Mouse (Mus musculus) intestine, embryonic 16.5 days (tissue): Measurements from ENCODE around the gene Gpr35. TPM values are rescaled to one million over a fixed set of nuclear protein-coding genes. Genes with fewer than 3 reads are reported as not detected.

Experiments
- ATAC-seq: fragments of 200-750 bp; cut with Nextera tagmentation; 2 replicates; pipeline ENCODE4 v1.8.0; 2017; ENCODE audit warnings: moderate TSS enrichment, moderate library complexity
- H3K27ac ChIP-seq: fragments of 300-500 bp; sonication (generic); 2 replicates; pipeline ENCODE4 v1.5.1; 2014; ENCODE audit warnings: mild to moderate bottlenecking, low read length
- H3K27me3 ChIP-seq: fragments of 300-500 bp; sonication (generic); replicated peaks from 2 replicates; pipeline ENCODE4 v1.6.1; 2014; ENCODE audit warnings: low read length, control low read depth, mixed read lengths; ENCODE audit not compliant: control insufficient read depth, insufficient read depth
- H3K36me3 ChIP-seq: fragments of 300-500 bp; sonication (generic); 2 replicates; pipeline ENCODE4 v1.6.1; 2014; ENCODE audit warnings: low read length, control low read depth; ENCODE audit not compliant: control insufficient read depth, insufficient read depth
- H3K4me1 ChIP-seq: fragments of 300-500 bp; sonication (generic); 2 replicates; pipeline ENCODE4 v1.6.1; 2014; ENCODE audit warnings: low read length, control low read depth, mixed read lengths; ENCODE audit not compliant: control insufficient read depth, insufficient read depth
- H3K4me2 ChIP-seq: fragments of 300-500 bp; sonication (generic); 2 replicates; pipeline ENCODE4 v1.6.1; 2014; ENCODE audit warnings: low read depth, low read length, control low read depth
- H3K4me3 ChIP-seq: fragments of 300-500 bp; sonication (generic); 2 replicates; pipeline ENCODE4 v1.5.1; 2014; ENCODE audit warnings: mild to moderate bottlenecking, low read length
- H3K9ac ChIP-seq: fragments of 300-500 bp; sonication (generic); 2 replicates; pipeline ENCODE4 v1.6.1; 2014; ENCODE audit warnings: low read depth, low read length
- H3K9me3 ChIP-seq: fragments of 300-500 bp; sonication (generic); 2 replicates; pipeline ENCODE4 v1.6.1; 2016; ENCODE audit warnings: low read length, control low read depth; ENCODE audit not compliant: control insufficient read depth
- WGBS: fragments of 180-500 bp; shearing (Covaris S2); extraction: QIAGEN DNeasy Blood & Tissue Kit; methylation state at CpG from one replicate; pipeline ENCODE4 v1.1.7; 2014; 5-methylcytosine and 5-hydroxymethylcytosine counted together
- polyA plus RNA-seq: library from polyadenylated mRNA; unstranded; fragments of >200 nt; fragmentation: Nextera tagmentation; extraction: Ambion mirVana; gene quantifications from 2 replicates; pipeline ENCODE4 v1.2.1, GENCODE M21; 2015

Gpr35 gene
- polyA plus RNA-seq, 1 experiment from 2014 or later: 8.4 TPM

GRCm38 (mm10) chr1:92920474-92921200 is 30.0 kb upstream of the Gpr35 start:
- Histone ChIP-seq H3K27ac (peak overlapping the region; percentile 73), H3K9ac (no peak overlapping the region), H3K4me1 (peaks cover 9% of the 10 kb centered on the region), H3K4me3 (no peak overlapping the region), H3K4me2 (no peak overlapping the region), H3K27me3 (no peaks in the 10 kb centered on the region), H3K36me3 (peaks cover 30% of the 10 kb centered on the region), H3K9me3 (no peaks in the 10 kb centered on the region)
- 70% methylated on average over 7 of the region's 7 CpGs for WGBS
- peak; percentile 95 for ATAC-seq

GRCm38 (mm10) chr1:92921496-92921895 is 29.2 kb upstream of the Gpr35 start:
- no peak overlapping the region for H3K4me3 ChIP-seq
- peak overlapping the region; percentile 51; the same call in 1 of the 2 replicates for H3K27ac ChIP-seq
- no peak overlapping the region for H3K4me2 ChIP-seq
- no peaks in the 10 kb centered on the region for H3K27me3 ChIP-seq
- H3K36me3 ChIP-seq: peaks cover 26% of the 10 kb centered on the region
- H3K4me1 ChIP-seq: peaks cover 9% of the 10 kb centered on the region
- no peaks in the 10 kb centered on the region for H3K9me3 ChIP-seq
- no peak for ATAC-seq
- no peak overlapping the region for H3K9ac ChIP-seq
- WGBS: 87% methylated on average over 4 of the region's 4 CpGs

- Histone ChIP-seq H3K9me3 (no peaks in the 10 kb centered on the region), H3K4me2 (no peak overlapping the region), H3K27ac (no peak overlapping the region), H3K4me3 (no peak overlapping the region), H3K9ac (no peak overlapping the region), H3K27me3 (no peaks in the 10 kb centered on the region), H3K36me3 (no peaks in the 10 kb centered on the region), H3K4me1 (peaks cover 8% of the 10 kb centered on the region)
- ATAC-seq: no peak
- WGBS: 24% methylated on average over 1 of the region's 1 CpGs
Observed at GRCm38 (mm10) chr1:92930171-92930706, 20.4 kb upstream of the Gpr35 start.

GRCm38 (mm10) chr1:92933611-92934010 is 17.1 kb upstream of the Gpr35 start:
- Histone ChIP-seq H3K27ac (peak overlapping the region; percentile 99), H3K4me1 (peaks cover 28% of the 10 kb centered on the region), H3K36me3 (no peaks in the 10 kb centered on the region), H3K9ac (peak overlapping the region; percentile 73), H3K27me3 (no peaks in the 10 kb centered on the region), H3K4me2 (peak overlapping the region; percentile 89), H3K4me3 (peak overlapping the region; percentile 84), H3K9me3 (no peaks in the 10 kb centered on the region)
- ATAC-seq: no peak
- 77% methylated on average over 4 of the region's 4 CpGs for WGBS

- no peaks in the 10 kb centered on the region for H3K9me3 ChIP-seq
Observed at GRCm38 (mm10) chr1:92934182-92934827, 16.4 kb upstream of the Gpr35 start, which contains the start of gene Capn10. Gene Capn10 (plus strand): TSS chr1:92934376.

GRCm38 (mm10) chr1:92935054-92935962 is 15.4 kb upstream of the Gpr35 start:
- Histone ChIP-seq H3K36me3 (0 out of 2 replicates have a peak, but pooled peaks cover 4% of the 10 kb centered on the region), H3K4me3 (peak overlapping the region; percentile 84), H3K27ac (peak overlapping the region; percentile 99), H3K9ac (peak overlapping the region; percentile 73), H3K4me1 (peaks cover 28% of the 10 kb centered on the region), H3K9me3 (no peaks in the 10 kb centered on the region), H3K27me3 (no peaks in the 10 kb centered on the region), H3K4me2 (peak overlapping the region; percentile 89)
- WGBS: 20% methylated on average over 10 of the region's 10 CpGs
- no peak for ATAC-seq

More at GRCm38 (mm10) chr1:92934182-92934827, 16.4 kb upstream of the Gpr35 start, which contains the start of gene Capn10:
- Histone ChIP-seq H3K4me3 (peak within 1 kb of the TSS; percentile 84), H3K27ac (peak within 1 kb of the TSS; percentile 99), H3K9ac (peak within 1 kb of the TSS; percentile 73), H3K4me2 (peak within 1 kb of the TSS; percentile 89), H3K27me3 (no peaks in the 10 kb centered on the region), H3K4me1 (peaks cover 28% of the 10 kb centered on the region), H3K36me3 (no peaks in the 10 kb centered on the region)
- peak; percentile 98 for ATAC-seq
- under 1% methylated on average over 45 of the region's 45 CpGs for WGBS

- peaks cover 28% of the 10 kb centered on the region for H3K4me1 ChIP-seq
- 39% methylated on average over 2 of the region's 2 CpGs for WGBS
- peak overlapping the region; percentile 73; the same call in 1 of the 2 replicates for H3K9ac ChIP-seq
- H3K4me3 ChIP-seq: peak overlapping the region; percentile 84
- peak overlapping the region; percentile 89 for H3K4me2 ChIP-seq
- no peak for ATAC-seq
- H3K27ac ChIP-seq: peak overlapping the region; percentile 42; the same call in 1 of the 2 replicates
- no peaks in the 10 kb centered on the region for H3K27me3 ChIP-seq
- no peaks in the 10 kb centered on the region for H3K9me3 ChIP-seq
- peaks cover 7% of the 10 kb centered on the region; the same call in 1 of the 2 replicates for H3K36me3 ChIP-seq
Observed at GRCm38 (mm10) chr1:92935977-92936376, 14.7 kb upstream of the Gpr35 start.

GRCm38 (mm10) chr1:92936467-92936866 is 14.2 kb upstream of the Gpr35 start:
- peak overlapping the region; percentile 38; the same call in 1 of the 2 replicates for H3K27ac ChIP-seq
- peak overlapping the region; percentile 89; the same call in 1 of the 2 replicates for H3K4me2 ChIP-seq

More at GRCm38 (mm10) chr1:92936467-92936866, 14.2 kb upstream of the Gpr35 start:
- H3K4me3 ChIP-seq: no peak overlapping the region
- peak overlapping the region; percentile 52 for H3K9ac ChIP-seq
- ATAC-seq: no peak
- 61% methylated on average over 3 of the region's 3 CpGs for WGBS
- H3K9me3 ChIP-seq: no peaks in the 10 kb centered on the region
- H3K27me3 ChIP-seq: no peaks in the 10 kb centered on the region
- H3K4me1 ChIP-seq: peaks cover 28% of the 10 kb centered on the region
- peaks cover 7% of the 10 kb centered on the region; the same call in 1 of the 2 replicates for H3K36me3 ChIP-seq
